Mouse (Mus musculus) spleen, adult 2 months (tissue): Measurements from ENCODE around the gene Mmp14.
A peak's percentile ranks its signal among the peaks of the same experiment; 100 is the strongest.

Source experiments
- CTCF ChIP-seq: fragments of 200-500 bp; IDR thresholded peaks from 2 replicates; pipeline ENCODE4 v1.5.1; 2011; ENCODE audit warnings: mild to moderate bottlenecking, inconsistent platforms; ENCODE audit not compliant: insufficient read depth, insufficient read length, insufficient replicate concordance; ENCODE audit errors: extremely low read depth
- POLR2A ChIP-seq: fragments of 200-500 bp; IDR thresholded peaks from 2 replicates; pipeline ENCODE4 v1.6.1; 2011; ENCODE audit warnings: low read depth, low read length, inconsistent platforms

DNA sequence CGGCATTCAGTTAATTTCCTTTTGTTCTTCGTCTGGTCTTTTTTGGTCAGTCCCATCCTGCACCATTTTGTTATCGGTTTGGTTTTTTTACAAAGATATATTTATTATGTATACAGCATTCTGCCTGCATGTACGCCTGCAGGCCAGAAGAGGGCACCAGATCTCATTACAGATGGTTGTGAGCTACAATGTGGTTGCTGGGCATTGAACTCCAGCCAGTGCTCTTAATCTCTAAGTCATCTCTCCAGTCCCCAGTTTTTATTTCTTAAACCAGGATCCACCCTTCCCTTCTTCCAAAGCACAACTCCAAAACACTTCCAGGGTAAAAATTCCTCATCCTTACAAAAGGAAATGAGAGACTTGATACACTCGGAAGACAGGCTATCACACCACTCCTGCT is 8.0 kb upstream of the Mmp14 start:
- TF ChIP-seq CTCF (peak; percentile 26; the same call in 1 of the 2 replicates), POLR2A (no peak)
